Mouse (Mus musculus) myocyte (in vitro differentiated cells): ENCODE data around the gene Pde1c. TPM values are rescaled to one million over a fixed set of nuclear protein-coding genes. Genes with fewer than 3 reads are reported as not detected.

Source experiments
- H3K27me3 ChIP-seq: one replicate; pipeline ENCODE4 v1.6.1; 2011; ENCODE audit not compliant: control insufficient read depth, insufficient read depth, insufficient read length
- H3K36me3 ChIP-seq: one replicate; pipeline ENCODE4 v1.6.1; 2011; ENCODE audit not compliant: control insufficient read depth, insufficient read depth
- H3K4me2 ChIP-seq: one replicate; pipeline ENCODE4 v1.6.1; 2011; ENCODE audit warnings: low read depth, control low read depth
- H3K4me3 ChIP-seq: one replicate; pipeline ENCODE4 v1.5.1; 2011; ENCODE audit warnings: mild to moderate bottlenecking, control low read depth, moderate library complexity
- H3K79me2 ChIP-seq: one replicate; pipeline ENCODE4 v1.6.1; 2011; ENCODE audit not compliant: control insufficient read depth, insufficient read depth
- H3ac ChIP-seq: one replicate; pipeline ENCODE4 v1.6.1; 2011; ENCODE audit not compliant: control insufficient read depth, insufficient read length
- CEBPB ChIP-seq: IDR thresholded peaks from 2 replicates; pipeline ENCODE4 v1.6.1; 2011; ENCODE audit warnings: mild to moderate bottlenecking, moderate library complexity; ENCODE audit not compliant: poor library complexity, insufficient read depth, severe bottlenecking
- E2F4 ChIP-seq: IDR thresholded peaks from one replicate; pipeline ENCODE4 v1.6.1; 2011; ENCODE audit warnings: mild to moderate bottlenecking, control low read depth, moderate library complexity; ENCODE audit not compliant: insufficient read depth
- MAX ChIP-seq: IDR thresholded peaks from one replicate; pipeline ENCODE4 v1.6.1; 2011; ENCODE audit warnings: low read depth, mild to moderate bottlenecking, control low read depth
- MYOD1 ChIP-seq, 3 experiments: IDR thresholded peaks; one replicate each; pipeline ENCODE4 v1.6.1; 2011; ENCODE audit warnings: control low read depth in 2 of 3, low read depth in 2 of 3, mild to moderate bottlenecking in 2 of 3, moderate library complexity in 1 of 3; ENCODE audit not compliant: insufficient read length in 2 of 3, control insufficient read depth in 1 of 3
- MYOG ChIP-seq, 3 experiments: IDR thresholded peaks; one replicate each; pipeline ENCODE4 v1.6.1; 2011; ENCODE audit warnings: control low read depth in 2 of 3, low read depth in 2 of 3, mild to moderate bottlenecking in 2 of 3; ENCODE audit not compliant: insufficient read length in 2 of 3, control insufficient read depth in 1 of 3, insufficient read depth in 1 of 3
- POLR2A ChIP-seq: IDR thresholded peaks from one replicate; pipeline ENCODE4 v1.6.1; 2011; ENCODE audit warnings: low read depth, mild to moderate bottlenecking, control low read depth, moderate library complexity; ENCODE audit not compliant: insufficient read length
- POLR2AphosphoS2 ChIP-seq: IDR thresholded peaks from one replicate; pipeline ENCODE4 v1.6.1; 2011; ENCODE audit warnings: low read depth, control low read depth; ENCODE audit not compliant: insufficient read length
- REST ChIP-seq: IDR thresholded peaks from one replicate; pipeline ENCODE4 v1.6.1; 2011; ENCODE audit warnings: mild to moderate bottlenecking, control low read depth, moderate library complexity; ENCODE audit not compliant: insufficient read depth, insufficient read length
- SRF ChIP-seq: IDR thresholded peaks from one replicate; pipeline ENCODE4 v1.6.1; 2011; ENCODE audit warnings: low read depth; ENCODE audit not compliant: control insufficient read depth, insufficient read length
- TCF12 ChIP-seq: IDR thresholded peaks from one replicate; pipeline ENCODE4 v1.6.1; 2011; ENCODE audit warnings: mild to moderate bottlenecking, control low read depth; ENCODE audit not compliant: poor library complexity, insufficient read depth, severe bottlenecking
- TCF3 ChIP-seq: IDR thresholded peaks from one replicate; pipeline ENCODE4 v1.6.1; 2011; ENCODE audit warnings: low read depth, control low read depth; ENCODE audit not compliant: insufficient read length
- USF1 ChIP-seq: IDR thresholded peaks from one replicate; pipeline ENCODE4 v1.6.1; 2011; ENCODE audit warnings: low read depth, mild to moderate bottlenecking, control low read depth, moderate library complexity
- polyA plus RNA-seq: library from polyadenylated mRNA; unstranded; fragments of >200 nt; fragmentation: generic; extraction: Trizol; gene quantifications from one replicate; pipeline ENCODE4 v1.2.1, GENCODE M21; 2012; ENCODE audit warnings: missing spikeins

Pde1c gene
- polyA plus RNA-seq, 1 experiment: 0.41 TPM

DNA sequence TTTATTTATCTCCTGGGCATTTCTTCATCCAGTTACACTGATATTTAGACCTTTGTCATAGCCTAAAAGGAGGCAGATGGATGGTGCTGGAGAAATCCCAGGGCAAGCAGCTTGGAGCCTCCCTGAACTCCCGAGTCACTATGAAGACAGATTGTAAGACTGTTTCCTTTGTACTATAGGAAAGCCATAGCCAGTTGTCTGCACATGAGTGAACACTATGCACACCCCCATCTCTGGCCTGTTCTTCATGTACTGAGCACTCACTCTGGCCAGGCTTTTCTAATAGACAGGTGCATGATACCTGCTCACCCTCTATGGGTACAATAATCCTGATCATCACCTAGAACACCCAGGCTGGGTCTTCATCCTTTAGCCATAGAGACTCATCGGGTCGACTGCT, 318.8 kb downstream of the Pde1c start:
- H3K4me3 ChIP-seq: no peak overlapping the region
- no peaks in the 10 kb centered on the region for H3K36me3 ChIP-seq
- no peak overlapping the region for H3ac ChIP-seq
- no peaks in the 10 kb centered on the region for H3K79me2 ChIP-seq
- TF ChIP-seq POLR2A: no peak
- no peak for TF ChIP-seq TCF12
- no peak for TF ChIP-seq REST
- TF ChIP-seq CEBPB: no peak
- TF ChIP-seq MAX: no peak
- no peak for TF ChIP-seq USF1
- TF ChIP-seq POLR2AphosphoS2: no peak
- TF ChIP-seq MYOD1 (IDR thresholded peaks at IDR 0.05; ENCODE audit: control insufficient read depth in 1 of 3, insufficient read length in 2 of 3, low read depth in 2 of 3): no peak
- TF ChIP-seq TCF3: no peak
- no peak for TF ChIP-seq SRF
- no peak for TF ChIP-seq MYOG (IDR thresholded peaks at IDR 0.05; ENCODE audit: control insufficient read depth in 1 of 3, insufficient read depth in 1 of 3, insufficient read length in 2 of 3, low read depth in 2 of 3)
- TF ChIP-seq E2F4: no peak
- no peak overlapping the region for H3K4me2 ChIP-seq
- H3K27me3 ChIP-seq: no peaks in the 10 kb centered on the region

DNA sequence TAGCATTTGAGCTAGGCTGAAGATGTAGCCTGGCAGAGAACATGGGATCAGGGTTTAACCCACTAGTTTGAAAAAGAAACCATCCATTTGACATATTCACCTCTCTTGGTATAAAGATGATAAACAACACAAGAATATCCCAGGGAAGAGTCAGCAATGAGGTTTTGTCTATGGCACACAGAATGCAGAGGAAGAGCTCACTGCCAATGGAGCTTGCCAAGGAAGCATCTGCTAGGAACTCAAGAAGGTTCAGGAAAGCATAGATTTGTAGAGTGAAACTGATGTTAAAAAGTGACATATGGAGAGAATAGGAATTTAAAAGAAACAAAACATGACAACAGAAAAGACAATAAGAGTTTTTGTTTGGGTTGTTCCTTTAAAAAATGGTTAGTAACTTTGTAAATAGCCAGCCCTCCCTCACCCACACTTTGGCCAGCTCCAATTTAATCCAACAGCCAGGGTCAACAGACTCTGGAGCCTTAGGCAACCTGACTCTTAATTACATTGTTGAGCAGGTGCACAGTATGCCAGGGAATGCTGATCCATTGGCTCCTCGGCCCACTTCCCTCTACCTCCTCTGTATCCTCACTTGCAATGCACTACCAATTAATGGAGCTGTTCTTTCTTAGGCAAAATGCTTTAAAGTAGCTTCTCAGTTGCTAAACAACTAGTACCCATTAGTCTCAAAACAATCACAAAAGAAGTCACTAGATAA, 377.3 kb downstream of the Pde1c start:
- no peak overlapping the region for H3ac ChIP-seq
- TF ChIP-seq MYOD1 (IDR thresholded peaks at IDR 0.05; ENCODE audit: control insufficient read depth in 1 of 3, insufficient read length in 2 of 3, low read depth in 2 of 3) (no peak), MYOG (IDR thresholded peaks at IDR 0.05; ENCODE audit: control insufficient read depth in 1 of 3, insufficient read depth in 1 of 3, insufficient read length in 2 of 3, low read depth in 2 of 3) (no peak), REST (no peak), POLR2A (no peak), CEBPB (no peak), E2F4 (no peak), TCF3 (no peak), MAX (no peak), TCF12 (no peak), SRF (no peak), USF1 (no peak)
- no peak overlapping the region for H3K4me2 ChIP-seq
- no peaks in the 10 kb centered on the region for H3K79me2 ChIP-seq
- no peaks in the 10 kb centered on the region for H3K36me3 ChIP-seq
- no peak overlapping the region for H3K4me3 ChIP-seq
- no peaks in the 10 kb centered on the region for H3K27me3 ChIP-seq

DNA sequence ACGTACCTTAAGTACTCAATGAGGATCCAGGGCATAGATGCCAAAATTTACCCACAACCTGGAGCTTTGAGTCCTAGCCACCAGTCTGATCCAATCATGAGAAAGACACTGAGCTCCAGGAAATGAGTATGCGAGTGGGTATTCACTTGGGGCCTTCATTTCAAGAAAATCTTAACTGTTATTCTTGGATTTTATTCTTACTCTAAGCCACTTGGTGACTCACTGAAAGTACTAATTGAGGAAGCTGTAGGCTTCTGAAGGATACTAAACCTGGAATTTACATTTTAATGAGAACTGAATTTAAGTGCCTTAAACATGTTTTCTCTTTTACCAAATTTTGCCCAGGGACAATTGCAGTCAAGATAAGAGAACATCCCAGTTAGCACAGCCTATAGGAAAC, 392.4 kb downstream of the Pde1c start:
- Histone ChIP-seq H3ac (no peak overlapping the region), H3K36me3 (no peaks in the 10 kb centered on the region), H3K4me2 (no peak overlapping the region), H3K79me2 (no peaks in the 10 kb centered on the region), H3K27me3 (no peaks in the 10 kb centered on the region), H3K4me3 (no peak overlapping the region)
- TF ChIP-seq MAX (no peak), MYOD1 (IDR thresholded peaks at IDR 0.05; ENCODE audit: control insufficient read depth in 1 of 3, insufficient read length in 2 of 3, low read depth in 2 of 3) (no peak), TCF12 (no peak), CEBPB (no peak), SRF (no peak), POLR2AphosphoS2 (no peak), USF1 (no peak), REST (no peak), POLR2A (no peak), MYOG (IDR thresholded peaks at IDR 0.05; ENCODE audit: control insufficient read depth in 1 of 3, insufficient read depth in 1 of 3, insufficient read length in 2 of 3, low read depth in 2 of 3) (no peak), E2F4 (no peak), TCF3 (no peak)

DNA sequence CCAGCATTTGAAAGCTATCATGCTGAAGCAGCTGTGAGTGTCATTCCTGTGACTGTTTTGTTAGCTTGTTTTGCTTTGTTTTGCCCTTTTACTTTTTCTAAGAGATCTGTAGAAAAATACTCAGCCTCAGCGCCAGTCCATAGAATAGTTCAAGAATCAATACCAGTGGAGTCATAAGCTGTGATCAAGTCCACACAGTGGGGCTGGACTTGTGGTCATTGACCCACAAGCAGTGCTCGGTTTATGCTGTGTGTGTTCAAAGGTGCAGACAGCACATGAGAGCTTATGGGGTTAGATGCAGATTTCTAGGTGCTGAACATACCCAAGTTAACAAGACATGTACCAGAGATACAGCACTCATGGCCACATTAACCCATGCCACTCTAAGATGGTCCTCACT, 396.7 kb downstream of the Pde1c start:
- no peaks in the 10 kb centered on the region for H3K27me3 ChIP-seq
- H3K36me3 ChIP-seq: no peaks in the 10 kb centered on the region
- no peak for TF ChIP-seq POLR2AphosphoS2
- no peak for TF ChIP-seq MYOG (IDR thresholded peaks at IDR 0.05; ENCODE audit: control insufficient read depth in 1 of 3, insufficient read depth in 1 of 3, insufficient read length in 2 of 3, low read depth in 2 of 3)
- TF ChIP-seq CEBPB: no peak
- no peak for TF ChIP-seq MYOD1 (IDR thresholded peaks at IDR 0.05; ENCODE audit: control insufficient read depth in 1 of 3, insufficient read length in 2 of 3, low read depth in 2 of 3)
- no peak for TF ChIP-seq TCF3
- no peak for TF ChIP-seq USF1
- TF ChIP-seq SRF: no peak
- TF ChIP-seq REST: no peak
- no peak for TF ChIP-seq E2F4
- TF ChIP-seq MAX: no peak
- no peak for TF ChIP-seq TCF12
- TF ChIP-seq POLR2A: no peak
- no peak overlapping the region for H3ac ChIP-seq
- no peak overlapping the region for H3K4me2 ChIP-seq
- no peaks in the 10 kb centered on the region for H3K79me2 ChIP-seq
- H3K4me3 ChIP-seq: no peak overlapping the region
